Mouse (Mus musculus): ENCODE data around the gene Hist1h2be.
"Not testable (repeated sequence)": the region's sequence is repeated elsewhere in the genome, so short reads cannot be mapped to it uniquely, and the experiment has no call there.

Gene Hist1h2be

DNA sequence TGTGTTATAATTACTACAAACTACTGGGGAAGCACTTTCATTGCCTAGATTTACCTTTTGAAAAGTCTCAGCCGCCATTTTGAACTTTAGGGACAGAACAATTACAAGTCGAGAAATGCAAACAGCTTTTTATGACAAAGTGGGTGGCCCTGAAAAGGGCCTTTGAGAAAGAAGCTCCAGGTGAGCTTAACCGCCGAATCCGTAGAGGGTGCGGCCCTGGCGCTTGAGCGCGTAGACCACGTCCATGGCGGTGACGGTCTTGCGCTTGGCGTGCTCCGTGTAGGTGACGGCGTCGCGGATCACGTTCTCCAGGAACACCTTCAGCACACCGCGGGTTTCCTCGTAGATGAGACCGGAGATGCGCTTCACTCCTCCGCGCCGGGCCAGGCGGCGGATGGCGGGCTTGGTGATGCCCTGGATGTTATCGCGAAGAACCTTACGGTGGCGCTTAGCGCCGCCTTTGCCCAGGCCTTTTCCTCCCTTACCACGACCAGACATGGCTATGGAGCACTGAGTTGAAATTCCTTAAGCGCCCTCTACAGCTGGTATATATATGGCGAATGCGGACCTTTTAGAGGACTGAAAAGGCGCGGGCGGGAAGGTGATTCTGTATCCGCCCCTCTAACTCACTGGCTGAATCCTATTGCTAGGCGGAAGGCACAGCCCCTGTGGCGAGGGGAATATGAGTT, 69.6 kb downstream of the Hist1h2be start, which contains the start of gene Hist1h4f:
Hist1h4f (minus strand) TSS at position 503 of the 689 bp plus-strand sequence.
- DNase-seq (ENCODE audit: low spot score in 2 of 2): peak; percentile 91

DNA sequence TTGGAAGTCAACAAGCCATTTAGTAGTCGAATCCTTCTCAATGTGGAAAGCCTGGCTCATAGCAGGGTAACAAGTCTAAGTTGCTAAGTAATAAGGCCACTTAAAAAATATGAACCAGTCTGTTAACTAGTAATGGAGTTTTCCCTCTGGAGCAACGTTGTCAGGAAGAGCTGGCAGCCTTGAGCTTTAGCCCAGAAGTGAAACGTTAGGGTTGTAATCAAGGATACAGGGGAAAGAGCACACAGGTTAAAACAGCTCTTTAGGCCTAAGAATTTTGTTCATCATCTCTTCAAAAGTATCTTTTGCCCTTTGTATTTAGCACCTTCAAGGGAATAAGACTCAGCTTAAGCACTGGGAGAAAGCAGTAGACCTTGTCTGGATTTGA, 70.2 kb downstream of the Hist1h2be start:
- DNase-seq (ENCODE audit: low spot score in 2 of 2): no peak

DNA sequence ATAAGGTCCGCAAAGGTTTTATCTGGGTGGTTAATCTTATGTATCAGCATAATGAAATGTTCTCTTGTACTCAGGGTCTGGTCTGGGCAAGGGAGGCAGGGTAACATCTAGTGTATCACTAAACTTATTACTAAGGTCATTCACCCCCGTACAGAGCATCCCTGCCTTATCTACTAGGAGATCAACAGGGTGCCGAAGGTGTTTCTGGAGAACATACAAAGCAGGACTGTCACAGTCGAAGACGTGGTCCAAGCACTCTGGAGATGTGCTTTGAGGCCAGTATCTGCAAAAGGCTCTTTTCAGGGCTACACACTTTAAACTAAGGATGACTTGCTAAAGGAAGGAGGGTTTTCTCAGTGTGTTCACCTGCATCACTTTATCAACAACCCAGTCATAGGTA, 74.2 kb downstream of the Hist1h2be start:
- no peak for DNase-seq (ENCODE audit: low spot score in 2 of 2)

DNA sequence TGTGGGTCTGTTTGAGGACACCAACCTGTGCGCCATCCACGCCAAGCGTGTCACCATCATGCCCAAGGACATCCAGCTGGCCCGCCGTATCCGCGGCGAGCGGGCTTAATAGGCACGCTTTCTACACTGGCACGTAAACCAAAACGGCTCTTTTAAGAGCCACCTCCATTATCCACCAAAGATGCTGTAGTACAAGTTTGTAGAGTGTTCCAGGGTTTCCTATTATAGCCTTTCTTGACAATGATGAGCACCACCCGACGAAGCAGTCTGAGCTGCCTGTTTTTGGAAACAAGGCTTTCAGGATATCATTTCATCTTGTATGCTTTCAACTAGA, 76.2 kb downstream of the Hist1h2be start:
- not testable (repeated sequence) for DNase-seq (ENCODE audit: low spot score in 2 of 2)

DNA sequence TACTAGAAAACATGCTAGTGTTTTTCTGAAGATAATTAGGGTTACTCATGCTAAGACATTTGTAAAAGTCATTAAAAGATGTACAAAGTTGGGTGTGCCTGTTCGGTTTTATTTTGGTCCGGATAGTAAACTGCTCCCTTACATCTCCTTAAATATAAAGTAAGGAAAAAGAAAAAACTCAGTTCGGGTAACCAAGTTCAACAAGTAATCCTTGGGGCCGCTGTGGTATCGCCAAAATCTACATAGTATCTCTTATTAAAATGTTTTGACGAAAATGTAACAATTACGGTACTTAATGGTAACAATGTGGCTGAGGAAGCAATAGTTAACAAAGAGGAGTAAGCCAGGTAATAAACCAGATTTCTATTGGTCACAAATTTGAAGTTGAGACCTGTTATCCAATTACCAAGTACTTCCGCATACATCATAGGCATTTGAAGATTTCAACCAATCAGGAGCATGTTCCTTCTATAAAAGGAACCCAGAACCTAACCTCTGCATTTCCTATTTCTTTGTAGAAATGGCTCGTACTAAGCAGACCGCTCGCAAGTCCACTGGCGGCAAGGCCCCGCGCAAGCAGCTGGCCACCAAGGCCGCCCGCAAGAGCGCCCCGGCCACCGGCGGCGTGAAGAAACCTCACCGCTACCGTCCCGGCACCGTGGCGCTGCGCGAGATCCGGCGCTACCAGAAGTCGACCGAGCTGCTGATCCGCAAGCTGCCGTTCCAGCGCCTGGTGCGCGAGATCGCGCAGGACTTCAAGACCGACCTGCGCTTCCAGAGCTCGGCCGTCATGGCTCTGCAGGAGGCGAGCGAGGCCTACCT, 76.7 kb downstream of the Hist1h2be start, which contains the start of gene Hist1h3f:
Hist1h3f (plus strand) TSS at position 88 of the 822 bp plus-strand sequence.
- peak in 1 of 2 experiments; percentile 70 for DNase-seq (ENCODE audit: low spot score in 2 of 2)

DNA sequence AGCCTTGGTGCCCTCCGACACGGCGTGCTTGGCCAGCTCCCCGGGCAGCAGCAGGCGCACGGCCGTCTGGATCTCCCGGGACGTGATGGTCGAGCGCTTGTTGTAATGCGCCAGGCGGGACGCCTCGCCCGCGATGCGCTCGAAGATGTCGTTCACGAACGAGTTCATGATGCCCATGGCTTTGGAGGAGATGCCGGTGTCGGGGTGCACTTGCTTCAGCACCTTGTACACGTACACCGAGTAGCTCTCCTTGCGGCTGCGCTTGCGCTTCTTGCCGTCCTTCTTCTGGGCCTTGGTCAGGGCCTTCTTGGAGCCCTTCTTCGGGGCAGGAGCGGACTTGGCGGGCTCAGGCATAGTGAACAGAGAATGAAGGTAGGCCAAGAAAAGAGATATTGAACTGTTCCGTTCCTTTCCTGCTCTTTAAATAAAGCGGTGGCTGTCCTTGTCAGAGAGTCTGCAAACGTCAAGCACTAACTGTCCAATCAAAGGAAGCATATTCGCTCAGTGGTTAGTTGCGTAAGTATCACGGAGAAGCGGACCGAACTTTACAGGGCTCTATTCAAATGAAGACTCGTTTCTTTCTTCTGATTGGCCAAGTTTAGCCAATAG, 77.8 kb downstream of the Hist1h2be start, which contains the start of gene Hist1h2bh:
Hist1h2bh (minus strand) TSS at position 394 of the 609 bp plus-strand sequence.
- DNase-seq (ENCODE audit: low spot score in 2 of 2): peak; percentile 67 to 90

DNA sequence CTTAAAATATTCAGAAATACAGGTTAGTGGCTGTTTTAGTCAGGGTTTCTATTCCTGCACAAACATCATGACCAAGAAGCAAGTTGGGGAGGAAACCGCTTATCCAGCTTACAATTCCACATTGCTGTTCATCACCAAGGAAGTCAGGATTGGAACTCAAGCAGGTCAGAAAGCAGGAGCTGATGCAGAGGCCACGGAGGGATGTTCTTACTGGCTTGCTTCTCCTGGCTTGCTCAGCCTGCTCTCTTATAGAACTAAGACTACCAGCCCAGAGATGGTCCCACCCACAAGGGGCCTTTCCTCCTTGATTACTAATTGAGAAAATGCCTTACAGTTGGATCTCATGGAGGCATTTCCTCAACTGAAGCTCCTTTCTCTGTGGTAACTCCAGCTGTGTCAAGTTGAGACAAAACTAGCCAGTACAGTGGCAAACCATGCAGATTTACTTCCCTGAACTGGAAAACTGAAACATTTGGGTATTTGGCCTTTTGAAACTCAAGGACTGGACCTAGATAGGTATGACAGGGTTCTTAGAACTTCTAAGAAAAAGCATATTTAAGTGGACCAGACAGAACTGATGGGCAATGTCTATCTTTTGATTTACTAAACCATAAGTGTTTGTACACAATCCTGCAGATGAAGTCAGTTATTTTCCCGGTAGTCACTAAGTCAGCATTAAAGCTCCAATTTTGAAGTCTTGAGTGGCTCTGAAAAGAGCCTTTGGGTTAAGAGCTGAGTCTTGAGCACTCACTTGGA, 78.5 kb downstream of the Hist1h2be start:
- not testable (repeated sequence) for DNase-seq (ENCODE audit: low spot score in 2 of 2)

DNA sequence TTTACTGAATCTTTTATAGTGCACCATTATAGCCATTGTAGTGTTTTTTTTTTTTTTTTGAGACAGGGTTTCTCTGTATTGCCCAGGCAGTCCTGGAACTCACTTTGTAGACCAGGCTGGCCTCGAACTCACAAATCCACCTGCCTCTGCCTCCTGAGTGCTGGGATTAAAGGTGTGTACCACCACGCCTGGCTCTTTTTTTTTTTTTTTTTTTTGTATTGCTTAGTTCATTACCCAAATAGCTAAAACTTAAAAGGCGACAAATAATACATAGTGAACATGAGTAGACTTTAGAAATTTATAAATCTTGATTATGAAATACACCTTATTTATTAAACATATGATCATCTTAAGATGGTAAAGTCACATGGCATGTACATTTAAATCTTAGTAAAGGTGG, 79.4 kb downstream of the Hist1h2be start:
- DNase-seq (ENCODE audit: low spot score in 2 of 2): no peak

DNA sequence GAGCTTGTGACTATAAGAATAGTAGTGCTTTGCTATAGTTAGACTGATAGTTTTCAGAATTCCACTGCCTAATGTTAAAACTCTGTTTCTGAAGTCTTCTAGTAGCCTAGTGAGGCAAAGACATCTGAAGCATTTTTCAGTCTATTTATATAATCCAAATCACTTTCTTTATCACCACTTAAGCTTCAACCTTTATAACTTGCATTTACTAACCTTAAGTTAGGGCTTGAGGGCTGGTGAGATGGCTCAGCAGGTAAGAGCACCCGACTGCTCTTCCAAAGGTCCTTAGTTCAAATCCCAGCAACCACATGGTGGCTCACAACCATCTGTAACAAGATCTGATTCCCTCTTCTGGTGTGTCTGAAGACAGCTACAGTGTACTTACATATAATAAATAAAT, 81.1 kb downstream of the Hist1h2be start:
- not testable (repeated sequence) for DNase-seq (ENCODE audit: low spot score in 2 of 2)

DNA sequence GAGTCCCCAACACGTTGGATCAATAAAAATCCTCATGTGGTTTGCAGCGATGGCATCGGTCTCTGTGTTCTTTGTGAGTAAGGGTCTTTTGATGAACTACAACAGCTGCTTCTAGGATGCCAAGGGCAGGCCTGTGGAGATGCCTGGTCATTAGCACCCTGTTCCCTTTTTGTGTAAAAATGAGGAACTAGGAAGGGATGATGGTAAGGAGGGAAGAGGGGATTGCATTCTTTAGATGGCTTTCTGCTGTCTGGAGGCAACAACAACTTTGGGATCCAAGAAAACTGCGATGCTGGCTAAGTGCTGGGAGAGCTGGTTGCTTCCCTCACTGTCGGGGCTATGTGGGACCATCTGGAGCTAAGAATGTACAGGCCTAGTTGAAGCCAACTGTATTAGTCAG, 82.7 kb downstream of the Hist1h2be start:
- no peak for DNase-seq (ENCODE audit: low spot score in 2 of 2)

DNA sequence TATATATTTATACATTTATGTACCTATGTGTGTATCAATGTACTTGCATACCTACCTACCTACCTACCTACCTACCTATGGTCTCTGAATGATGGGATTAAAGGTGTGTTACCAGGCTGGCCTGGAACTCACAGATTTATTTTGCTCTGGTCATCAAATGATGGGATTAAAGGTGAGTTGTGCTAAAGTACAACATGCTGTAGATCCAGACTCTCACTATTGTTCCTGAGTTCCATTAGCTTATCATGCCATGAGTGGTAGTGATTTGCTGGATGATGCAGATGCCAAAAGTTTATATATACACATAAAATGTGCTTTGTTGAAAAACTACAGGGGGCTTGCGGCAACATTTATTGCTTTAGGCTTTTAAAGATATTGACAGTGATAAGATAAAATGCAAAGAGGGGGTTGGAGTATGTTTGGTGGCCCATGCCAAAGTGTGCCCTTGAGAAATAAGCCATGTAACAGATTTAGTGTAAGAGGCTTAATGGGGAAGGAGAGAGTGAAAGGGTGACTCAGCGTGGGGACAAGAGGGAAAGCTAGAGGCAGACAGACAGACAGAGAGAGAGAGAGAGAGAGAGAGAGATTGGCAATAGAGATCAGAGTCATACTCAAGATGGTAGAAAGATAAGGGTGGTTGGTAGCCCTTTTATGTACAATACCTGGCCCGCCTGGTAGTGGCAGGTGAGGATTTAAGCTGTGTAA, 83.8 kb downstream of the Hist1h2be start:
- DNase-seq (ENCODE audit: low spot score in 2 of 2): no peak

DNA sequence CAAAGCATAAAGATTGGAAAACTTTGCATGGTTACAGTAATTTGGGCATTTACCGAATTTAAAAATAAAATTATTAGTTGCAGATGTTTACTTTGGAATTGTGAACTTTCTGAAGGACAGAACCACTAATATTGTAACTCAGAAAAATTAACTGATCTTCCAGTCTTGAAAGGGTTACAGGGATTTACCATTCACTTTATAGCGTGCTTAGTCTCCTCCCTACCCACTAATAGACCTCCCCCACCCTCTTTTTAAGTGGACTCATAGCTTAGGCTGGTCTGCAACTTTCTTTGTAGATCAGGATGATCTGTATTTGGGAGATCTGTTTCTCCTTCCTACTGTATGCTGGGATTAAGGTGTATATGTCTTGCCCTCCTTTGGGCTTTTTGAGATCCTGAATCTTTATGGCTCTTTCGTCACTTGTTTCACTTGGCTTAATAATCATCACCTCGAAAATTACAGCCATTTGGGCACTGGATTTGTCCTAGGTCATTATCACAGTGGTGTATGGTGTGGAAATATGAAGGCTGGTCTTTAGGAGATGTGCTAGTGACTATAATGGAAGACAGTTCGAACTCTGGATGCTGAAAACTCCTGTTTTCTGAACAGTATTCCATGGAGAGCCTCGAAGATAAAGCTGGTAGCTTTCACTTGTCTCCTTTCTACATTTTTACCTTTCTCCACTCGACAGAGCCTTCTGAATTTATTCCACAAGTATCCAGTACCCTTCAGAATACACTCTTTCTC, 84.7 kb downstream of the Hist1h2be start:
- DNase-seq (ENCODE audit: low spot score in 2 of 2): no peak

DNA sequence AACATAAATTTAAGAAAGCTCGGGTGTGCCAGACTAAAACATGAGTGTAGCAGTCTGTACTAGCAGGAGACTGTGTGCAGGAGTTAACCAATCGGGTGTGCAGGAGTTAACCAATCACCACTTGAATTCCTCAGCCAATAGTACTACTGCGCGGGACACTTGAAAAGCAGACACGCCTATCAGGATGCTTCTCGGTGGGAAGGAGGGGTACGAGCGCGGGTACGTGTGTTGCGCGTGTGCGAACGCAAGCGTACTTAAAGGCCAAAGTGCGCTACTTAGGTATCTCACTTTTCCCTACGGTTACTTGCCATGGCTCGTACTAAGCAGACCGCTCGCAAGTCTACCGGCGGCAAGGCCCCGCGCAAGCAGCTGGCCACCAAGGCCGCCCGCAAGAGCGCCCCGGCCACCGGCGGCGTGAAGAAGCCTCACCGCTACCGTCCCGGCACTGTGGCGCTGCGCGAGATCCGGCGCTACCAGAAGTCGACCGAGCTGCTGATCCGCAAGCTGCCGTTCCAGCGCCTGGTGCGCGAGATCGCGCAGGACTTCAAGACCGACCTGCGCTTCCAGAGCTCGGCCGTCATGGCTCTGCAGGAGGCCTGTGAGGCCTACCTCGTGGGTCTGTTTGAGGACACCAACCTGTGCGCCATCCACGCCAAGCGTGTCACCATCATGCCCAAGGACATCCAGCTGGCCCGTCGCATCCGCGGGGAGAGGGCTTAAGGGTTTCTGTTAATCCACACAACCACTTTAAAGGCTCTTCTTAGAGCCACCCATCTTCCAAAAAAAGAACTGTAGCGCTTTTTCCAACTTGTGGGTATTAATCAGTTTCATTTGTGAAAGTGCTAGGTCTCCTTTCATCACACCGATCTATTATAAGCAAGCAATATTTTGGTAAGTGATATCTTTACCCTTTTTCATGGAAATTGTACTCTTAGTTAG, 85.5 kb downstream of the Hist1h2be start, which contains the start of gene Hist1h3g:
Hist1h3g (plus strand) TSS at position 286 of the 939 bp plus-strand sequence.
- peak; percentile 86 to 94 for DNase-seq (ENCODE audit: low spot score in 2 of 2)

DNA sequence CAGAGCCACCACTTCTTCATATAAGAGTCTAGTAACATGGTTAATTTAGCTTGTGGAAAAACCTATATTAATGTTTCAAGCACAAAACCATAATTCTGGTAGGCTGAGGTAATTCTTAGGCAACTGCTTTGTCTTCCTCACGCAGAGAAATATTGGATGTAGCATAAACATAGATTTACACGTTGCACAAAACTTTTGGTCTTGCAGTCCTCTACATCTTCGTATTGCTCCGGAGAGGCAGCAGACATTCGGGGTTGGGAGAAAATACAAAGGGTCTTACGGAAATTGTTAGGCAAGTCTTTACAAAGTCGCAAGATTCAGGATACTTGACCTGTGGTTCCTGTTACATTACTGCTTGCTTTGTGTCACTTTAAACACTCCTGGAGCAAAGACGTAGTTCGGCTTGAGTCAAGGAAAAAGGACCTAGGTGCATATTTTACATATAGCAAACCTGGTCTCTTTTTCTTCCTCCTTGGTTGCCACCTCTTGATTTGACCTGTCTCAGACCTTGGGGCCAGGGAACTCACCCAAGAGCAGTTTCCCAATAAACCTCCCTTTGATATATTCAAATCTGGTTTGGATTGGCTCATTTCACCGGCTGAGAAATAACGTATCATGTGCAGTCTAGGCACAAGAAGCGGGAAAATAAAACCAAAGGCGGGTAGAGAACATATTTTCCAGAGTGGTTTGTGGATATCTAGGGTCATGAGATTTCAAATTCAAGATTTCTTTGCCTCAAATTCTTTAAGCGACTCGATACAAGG, 86.4 kb downstream of the Hist1h2be start:
- DNase-seq (ENCODE audit: low spot score in 2 of 2): no peak

Measured in right cerebral cortex, postnatal 36 days (tissue).